15 mouse cellular contexts compared by ENCODE assay signal in genomic region chr16:44271371-44272038, GRCm38 (mm10).
DNase-seq lines count a peak whose midpoint lies in the region; ATAC-seq and TF ChIP-seq lines count a peak whose summit lies in the region.
"Had no signal": no experiment of that assay in that cellular context is flagged by ENCODE, and none has a peak within 500 bp of the region (broad histone marks: within the 10 kb centered on the region; RNA-seq: fewer than 3 reads in every experiment).

No protein-coding gene starts in this region.

- peaks cover 8% of the 10 kb centered on the region; the same call in 1 of the 2 replicates for H3K4me1 ChIP-seq in heart, postnatal 0 days (ENCODE audit: control insufficient read depth, insufficient read depth)
- H3K4me1 ChIP-seq: hindbrain, embryonic 13.5 days; midbrain, embryonic 10.5 days; neural tube, embryonic 12.5 days had no signal

- DNase-seq in heart, postnatal 0 days (ENCODE audit: low spot score): no peak
- DNase-seq in heart, postnatal 4 days: no peak
- DNase-seq in adrenal gland, adult 8-10 months: peak; percentile 64
- peak; percentile 82 for DNase-seq in brain, adult 2 months (ENCODE audit: low read depth, low spot score)
- DNase-seq in heart, postnatal 14 days: peak; percentile 6 to 37
- DNase-seq in frontal cortex, postnatal 10 days (ENCODE audit: low spot score in 2 of 2): no peak
- DNase-seq in lung, postnatal 36 days: no peak
- DNase-seq: right cerebral cortex, postnatal 4 days had no signal

- peak overlapping the region; percentile 2; the same call in 1 of the 2 replicates for H3K27ac ChIP-seq in heart, postnatal 0 days (ENCODE audit: low read depth)
- H3K27ac ChIP-seq: hindbrain, embryonic 13.5 days; liver, embryonic 12.5 days; midbrain, embryonic 10.5 days; neural tube, embryonic 12.5 days had no signal

- no peak overlapping the region for H3K4me3 ChIP-seq in heart, postnatal 0 days (ENCODE audit: low read depth, low read length)
- H3K4me3 ChIP-seq: hindbrain, embryonic 13.5 days; liver, embryonic 12.5 days; midbrain, embryonic 10.5 days; neural tube, embryonic 12.5 days had no signal

- H3K9me3 ChIP-seq in heart, postnatal 0 days (replicated peaks; ENCODE audit: control insufficient read depth, low read length): no peaks in the 10 kb centered on the region
- H3K9me3 ChIP-seq: hindbrain, embryonic 13.5 days; liver, embryonic 12.5 days; midbrain, embryonic 10.5 days; neural tube, embryonic 12.5 days had no signal

- no peaks in the 10 kb centered on the region for H3K36me3 ChIP-seq in heart, postnatal 0 days (replicated peaks; ENCODE audit: control insufficient read depth, insufficient read depth, low read length)
- H3K36me3 ChIP-seq: hindbrain, embryonic 13.5 days; liver, embryonic 12.5 days; midbrain, embryonic 10.5 days; neural tube, embryonic 12.5 days had no signal

- peak; percentile 49; the same call in 1 of the 2 replicates for ATAC-seq in heart, postnatal 0 days (ENCODE audit: insufficient read depth, low read depth)
- ATAC-seq in megakaryocyte progenitor cell, adult 5-6 weeks (replicated peaks; ENCODE audit: poor library complexity): no peak
- ATAC-seq: activated CD4-positive, CD25-positive, alpha-beta regulatory T cell, adult 4 months; forebrain, embryonic 14.5 days; liver, embryonic 12.5 days had no signal

- TF ChIP-seq EP300 in heart, postnatal 0 days (IDR thresholded peaks at IDR 0.05; ENCODE audit: low read depth): no peak

- H3K27me3 ChIP-seq in heart, postnatal 0 days (ENCODE audit: control insufficient read depth, insufficient read depth, low read length): no peaks in the 10 kb centered on the region
- H3K27me3 ChIP-seq: hindbrain, embryonic 13.5 days; liver, embryonic 12.5 days; neural tube, embryonic 12.5 days had no signal

- WGBS in heart, postnatal 0 days: 52% methylated on average over 9 of the region's 9 CpGs

- no peak for TF ChIP-seq CTCF in heart, postnatal 0 days (IDR thresholded peaks at IDR 0.05; ENCODE audit: low read depth)

- no peak overlapping the region for H3K9ac ChIP-seq in heart, postnatal 0 days (replicated peaks; ENCODE audit: low read depth, low read length)
- H3K9ac ChIP-seq: hindbrain, embryonic 13.5 days; liver, embryonic 12.5 days; neural tube, embryonic 12.5 days had no signal

- no peak overlapping the region for H3K4me2 ChIP-seq in heart, postnatal 0 days (ENCODE audit: low read depth, low read length)
- H3K4me2 ChIP-seq: hindbrain, embryonic 13.5 days; liver, embryonic 12.5 days; neural tube, embryonic 12.5 days had no signal

- intact Hi-C loops in heart, postnatal 14 days (cut with DNase I): no loop called here

Comparison
In these comparisons a context has a peak if more than half of its experiments do, and no peak if none do; other contexts are left out.
1. DNase-seq: peak in adrenal gland, adult 8-10 months (single experiment), brain, adult 2 months (single experiment) and heart, postnatal 14 days (2 of 2); none in heart, postnatal 0 days (single experiment), heart, postnatal 4 days (single experiment), frontal cortex, postnatal 10 days (0 of 2) and lung, postnatal 36 days (single experiment).